Mouse (Mus musculus): ENCODE measurements around the gene Btbd9.

Btbd9 gene

DNA sequence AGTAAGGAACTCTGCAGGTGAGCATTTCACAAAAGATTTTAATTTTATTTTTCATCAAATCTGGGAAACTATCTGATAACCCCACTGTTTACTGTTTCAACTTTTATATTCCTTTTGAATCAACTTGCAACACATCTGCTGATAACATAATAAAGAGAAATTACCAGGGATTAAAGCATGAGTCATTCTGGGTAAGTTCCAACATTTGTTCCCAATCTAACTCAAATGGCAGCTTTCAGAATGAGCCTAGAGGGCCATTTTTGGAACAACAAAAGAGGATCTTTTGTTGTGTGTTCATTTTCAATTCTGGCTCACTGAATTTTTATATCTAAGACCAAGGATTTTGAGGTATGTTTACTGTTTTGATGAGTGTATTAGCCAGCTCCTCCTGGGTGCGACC, 185.1 kb downstream of the Btbd9 start:
- H3K9me3 ChIP-seq (ENCODE audit: low read length): no peaks in the 10 kb centered on the region
- H3K4me1 ChIP-seq (replicated peaks; ENCODE audit: low read depth, low read length): no peaks in the 10 kb centered on the region
- H3K27me3 ChIP-seq (ENCODE audit: insufficient read depth, low read length): no peaks in the 10 kb centered on the region
- H3K36me3 ChIP-seq (ENCODE audit: insufficient read depth, low read length): 0 out of 2 replicates have a peak, but pooled peaks cover 3% of the 10 kb centered on the region
- TF ChIP-seq POU5F1 (IDR thresholded peaks at IDR 0.05; ENCODE audit: borderline replicate concordance, low read length) (no peak), CTCF (conservative IDR thresholded peaks at IDR 0.05; ENCODE audit: low read length) (no peak), NANOG (IDR thresholded peaks at IDR 0.05; ENCODE audit: borderline replicate concordance, low read length) (no peak)
- H3K4me3 ChIP-seq (replicated peaks; ENCODE audit: low read length): no peak overlapping the region

DNA sequence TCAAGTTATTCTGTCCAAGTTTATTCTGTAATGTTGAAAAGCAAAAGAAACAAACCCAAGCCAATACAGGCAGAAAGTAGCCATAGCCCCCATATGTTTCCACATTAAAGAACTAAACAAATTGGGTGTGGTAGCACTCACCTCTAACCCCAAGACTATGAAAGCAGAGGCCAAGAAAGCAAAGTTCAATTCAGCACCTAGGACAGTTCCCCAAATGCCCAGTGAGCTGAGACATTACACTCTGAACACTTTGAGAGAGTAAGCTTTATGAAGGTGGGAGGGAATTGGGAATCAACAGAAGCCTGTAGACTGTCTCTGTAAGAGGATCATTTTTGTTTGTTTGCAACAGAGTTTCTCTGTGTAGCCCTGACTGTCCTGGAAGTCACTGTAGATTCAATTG, 186.6 kb downstream of the Btbd9 start:
- Histone ChIP-seq H3K9me3 (ENCODE audit: low read length) (peaks cover 4% of the 10 kb centered on the region), H3K27me3 (ENCODE audit: insufficient read depth, low read length) (no peaks in the 10 kb centered on the region), H3K4me3 (replicated peaks; ENCODE audit: low read length) (no peak overlapping the region), H3K4me1 (replicated peaks; ENCODE audit: low read depth, low read length) (no peaks in the 10 kb centered on the region), H3K36me3 (ENCODE audit: insufficient read depth, low read length) (no peaks in the 10 kb centered on the region)
- TF ChIP-seq NANOG (IDR thresholded peaks at IDR 0.05; ENCODE audit: borderline replicate concordance, low read length): no peak
- TF ChIP-seq POU5F1 (IDR thresholded peaks at IDR 0.05; ENCODE audit: borderline replicate concordance, low read length): no peak
- TF ChIP-seq CTCF (conservative IDR thresholded peaks at IDR 0.05; ENCODE audit: low read length): no peak

DNA sequence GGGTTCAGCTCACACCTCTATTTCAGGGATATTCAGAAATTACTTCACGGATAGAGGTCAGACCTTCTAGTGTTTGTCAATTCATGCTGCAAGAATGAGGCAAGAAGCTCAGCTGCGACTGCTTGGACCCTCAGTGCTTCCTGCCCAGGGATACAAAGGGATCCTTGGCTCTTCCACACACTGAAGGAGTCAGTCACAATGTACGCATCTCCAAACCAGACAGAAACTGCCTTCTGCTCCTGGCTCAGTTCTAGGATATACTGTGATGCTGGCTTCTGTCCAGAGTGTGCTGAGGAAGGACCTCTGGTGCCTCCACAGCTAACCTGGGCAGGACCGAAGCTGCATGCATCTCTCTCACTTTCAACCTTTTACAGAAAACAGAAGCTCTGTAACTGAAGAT, 187.5 kb downstream of the Btbd9 start:
- H3K4me3 ChIP-seq (replicated peaks; ENCODE audit: low read length): no peak overlapping the region
- no peaks in the 10 kb centered on the region for H3K27me3 ChIP-seq (ENCODE audit: insufficient read depth, low read length)
- H3K4me1 ChIP-seq (replicated peaks; ENCODE audit: low read depth, low read length): no peaks in the 10 kb centered on the region
- H3K36me3 ChIP-seq (ENCODE audit: insufficient read depth, low read length): no peaks in the 10 kb centered on the region
- TF ChIP-seq POU5F1 (IDR thresholded peaks at IDR 0.05; ENCODE audit: borderline replicate concordance, low read length) (no peak), NANOG (IDR thresholded peaks at IDR 0.05; ENCODE audit: borderline replicate concordance, low read length) (no peak), CTCF (conservative IDR thresholded peaks at IDR 0.05; ENCODE audit: low read length) (no peak)
- peaks cover 5% of the 10 kb centered on the region for H3K9me3 ChIP-seq (ENCODE audit: low read length)

DNA sequence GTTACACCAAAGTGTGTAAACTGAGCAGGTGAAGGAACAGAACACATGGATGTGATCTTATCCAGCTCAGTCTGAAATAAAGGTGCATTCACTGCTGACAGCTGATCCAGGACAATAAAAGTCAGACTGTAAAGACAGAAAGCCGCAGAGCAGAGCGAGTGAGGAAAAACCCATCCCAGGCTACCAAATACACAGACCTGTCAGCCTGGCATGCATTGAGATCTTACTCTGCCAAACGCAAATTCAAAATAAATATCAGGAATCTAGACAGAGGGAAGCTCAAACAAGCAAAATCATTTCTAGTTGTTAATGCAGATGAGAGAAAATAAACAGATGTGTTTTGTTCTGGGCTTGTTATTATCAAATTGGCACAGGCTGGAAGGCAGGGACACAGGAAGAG, 187.9 kb downstream of the Btbd9 start:
- Histone ChIP-seq H3K9me3 (ENCODE audit: low read length) (peaks cover 5% of the 10 kb centered on the region), H3K4me1 (replicated peaks; ENCODE audit: low read depth, low read length) (no peaks in the 10 kb centered on the region), H3K36me3 (ENCODE audit: insufficient read depth, low read length) (no peaks in the 10 kb centered on the region), H3K27me3 (ENCODE audit: insufficient read depth, low read length) (no peaks in the 10 kb centered on the region), H3K4me3 (replicated peaks; ENCODE audit: low read length) (no peak overlapping the region)
- no peak for TF ChIP-seq NANOG (IDR thresholded peaks at IDR 0.05; ENCODE audit: borderline replicate concordance, low read length)
- TF ChIP-seq POU5F1 (IDR thresholded peaks at IDR 0.05; ENCODE audit: borderline replicate concordance, low read length): no peak
- no peak for TF ChIP-seq CTCF (conservative IDR thresholded peaks at IDR 0.05; ENCODE audit: low read length)

DNA sequence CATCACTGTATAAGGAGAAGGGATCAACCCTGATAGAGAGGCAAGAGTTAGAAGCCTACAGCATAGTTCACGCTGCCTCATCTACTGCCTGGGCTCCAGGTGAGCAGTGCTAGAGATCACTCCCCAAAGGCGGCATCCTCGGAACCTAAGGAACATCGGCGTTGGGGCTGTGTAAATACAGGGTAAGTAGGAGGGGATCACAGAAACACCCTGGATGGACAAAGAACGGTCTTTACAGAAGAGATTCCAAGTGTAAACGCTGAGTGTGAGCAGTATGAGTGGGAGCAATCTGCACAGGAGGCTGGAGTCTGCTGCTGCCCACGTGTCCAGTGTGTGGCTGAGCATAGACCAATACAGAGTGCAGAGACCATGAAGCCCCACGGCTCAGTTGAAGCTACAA, 190.0 kb downstream of the Btbd9 start:
- peaks cover 5% of the 10 kb centered on the region for H3K9me3 ChIP-seq (ENCODE audit: low read length)
- TF ChIP-seq CTCF (conservative IDR thresholded peaks at IDR 0.05; ENCODE audit: low read length): no peak
- TF ChIP-seq NANOG (IDR thresholded peaks at IDR 0.05; ENCODE audit: borderline replicate concordance, low read length): no peak
- TF ChIP-seq POU5F1 (IDR thresholded peaks at IDR 0.05; ENCODE audit: borderline replicate concordance, low read length): no peak
- H3K36me3 ChIP-seq (ENCODE audit: insufficient read depth, low read length): no peaks in the 10 kb centered on the region
- no peak overlapping the region for H3K4me3 ChIP-seq (replicated peaks; ENCODE audit: low read length)
- no peaks in the 10 kb centered on the region for H3K4me1 ChIP-seq (replicated peaks; ENCODE audit: low read depth, low read length)
- H3K27me3 ChIP-seq (ENCODE audit: insufficient read depth, low read length): no peaks in the 10 kb centered on the region

DNA sequence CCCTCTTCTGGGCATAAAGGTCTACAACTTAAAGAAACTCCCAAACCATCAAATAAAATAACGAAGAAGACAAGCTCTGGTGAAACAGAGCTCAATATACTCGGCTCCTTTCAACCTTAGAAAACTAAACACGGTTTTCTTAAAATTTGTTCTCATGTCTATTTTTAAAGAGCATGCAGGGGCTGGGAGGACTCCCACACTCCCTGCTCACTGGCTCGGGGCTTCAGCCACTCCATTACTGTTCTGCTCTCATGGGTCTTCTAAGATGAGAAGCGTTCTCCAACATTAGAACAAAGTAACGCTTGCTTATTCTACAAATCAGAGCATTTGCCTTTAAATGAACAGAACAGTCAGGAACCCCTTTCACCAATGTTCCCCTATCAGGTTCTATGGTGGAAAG, 192.6 kb downstream of the Btbd9 start:
- Histone ChIP-seq H3K36me3 (ENCODE audit: insufficient read depth, low read length) (no peaks in the 10 kb centered on the region), H3K4me3 (replicated peaks; ENCODE audit: low read length) (no peak overlapping the region), H3K9me3 (ENCODE audit: low read length) (peaks cover 5% of the 10 kb centered on the region), H3K4me1 (replicated peaks; ENCODE audit: low read depth, low read length) (peaks cover 7% of the 10 kb centered on the region), H3K27me3 (ENCODE audit: insufficient read depth, low read length) (no peaks in the 10 kb centered on the region)
- no peak for TF ChIP-seq CTCF (conservative IDR thresholded peaks at IDR 0.05; ENCODE audit: low read length)
- TF ChIP-seq POU5F1 (IDR thresholded peaks at IDR 0.05; ENCODE audit: borderline replicate concordance, low read length): no peak
- no peak for TF ChIP-seq NANOG (IDR thresholded peaks at IDR 0.05; ENCODE audit: borderline replicate concordance, low read length)

DNA sequence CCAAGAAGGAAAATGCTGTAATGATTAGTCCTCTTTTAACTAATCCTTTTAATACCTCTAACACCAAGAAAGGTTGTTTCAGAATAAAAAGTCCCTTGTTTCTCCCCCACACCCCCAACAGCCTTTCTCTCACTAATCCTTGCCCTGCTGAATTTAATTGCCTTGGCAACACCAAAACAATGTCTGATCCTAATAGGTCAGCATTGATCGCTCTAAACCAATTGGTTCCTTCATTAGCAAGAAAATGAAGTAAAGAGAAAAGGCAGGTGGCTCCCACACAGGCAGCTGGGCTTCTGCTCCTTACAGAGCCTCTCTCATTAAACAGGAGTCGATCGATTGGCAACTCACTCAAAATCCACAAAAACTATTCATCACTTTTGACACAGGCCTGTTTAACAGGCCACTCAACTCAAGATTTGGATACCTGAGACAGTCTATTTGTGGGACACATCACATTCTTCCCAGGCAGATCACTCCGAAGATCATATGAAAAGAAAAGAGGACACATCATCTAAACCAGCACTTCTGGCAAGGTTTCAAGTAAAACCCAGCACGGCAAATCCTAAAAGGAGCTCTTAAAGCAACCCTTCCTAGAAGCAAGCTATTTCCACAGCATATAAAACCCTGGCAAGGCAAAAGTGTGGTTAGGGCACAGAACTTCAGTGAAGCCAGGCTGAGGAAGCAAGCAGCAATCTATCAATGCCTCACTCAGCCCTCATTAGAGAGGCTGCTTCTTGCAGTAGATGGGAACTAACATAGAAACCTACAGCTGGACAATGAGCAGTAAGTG, 197.9 kb downstream of the Btbd9 start:
- Histone ChIP-seq H3K4me1 (replicated peaks; ENCODE audit: low read depth, low read length) (peaks cover 31% of the 10 kb centered on the region), H3K27me3 (ENCODE audit: insufficient read depth, low read length) (no peaks in the 10 kb centered on the region), H3K4me3 (replicated peaks; ENCODE audit: low read length) (no peak overlapping the region), H3K36me3 (ENCODE audit: insufficient read depth, low read length) (0 out of 2 replicates have a peak, but pooled peaks cover 6% of the 10 kb centered on the region), H3K9me3 (ENCODE audit: low read length) (no peaks in the 10 kb centered on the region)
- TF ChIP-seq POU5F1 (IDR thresholded peaks at IDR 0.05; ENCODE audit: borderline replicate concordance, low read length): no peak
- peak; percentile 85 for TF ChIP-seq NANOG (IDR thresholded peaks at IDR 0.05; ENCODE audit: borderline replicate concordance, low read length)
- no peak for TF ChIP-seq CTCF (conservative IDR thresholded peaks at IDR 0.05; ENCODE audit: low read length)

DNA sequence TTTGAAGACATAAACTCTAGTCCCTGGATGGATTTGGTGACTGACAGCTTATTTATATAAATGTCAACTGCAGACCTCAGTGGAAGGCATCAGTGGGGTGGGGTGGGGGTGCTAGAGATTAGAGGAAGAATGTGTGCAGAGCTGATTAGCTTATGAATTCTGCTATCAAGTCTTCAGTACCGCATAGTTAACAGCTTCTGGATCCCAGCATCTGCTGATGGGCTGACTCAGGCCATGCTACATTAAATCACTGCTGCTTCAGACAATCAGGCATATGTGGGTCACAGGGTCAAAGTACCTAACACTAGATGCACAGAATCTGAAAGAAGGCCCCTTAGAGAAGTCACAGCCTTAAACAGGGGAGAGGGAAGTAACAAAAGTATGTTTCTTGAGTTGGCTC, 198.5 kb downstream of the Btbd9 start:
- Histone ChIP-seq H3K36me3 (ENCODE audit: insufficient read depth, low read length) (0 out of 2 replicates have a peak, but pooled peaks cover 6% of the 10 kb centered on the region), H3K4me1 (replicated peaks; ENCODE audit: low read depth, low read length) (peaks cover 31% of the 10 kb centered on the region), H3K9me3 (ENCODE audit: low read length) (no peaks in the 10 kb centered on the region), H3K27me3 (ENCODE audit: insufficient read depth, low read length) (no peaks in the 10 kb centered on the region), H3K4me3 (replicated peaks; ENCODE audit: low read length) (no peak overlapping the region)
- no peak for TF ChIP-seq CTCF (conservative IDR thresholded peaks at IDR 0.05; ENCODE audit: low read length)
- no peak; the same call in 1 of the 2 replicates for TF ChIP-seq NANOG (IDR thresholded peaks at IDR 0.05; ENCODE audit: borderline replicate concordance, low read length)
- TF ChIP-seq POU5F1 (IDR thresholded peaks at IDR 0.05; ENCODE audit: borderline replicate concordance, low read length): no peak
